Mouse (Mus musculus) forebrain, embryonic 14.5 days (tissue): Measurements from ENCODE around the gene Bcl3. TPM values are rescaled to one million over a fixed set of nuclear protein-coding genes. Genes with fewer than 3 reads are reported as not detected.

Experiments
- ATAC-seq: fragments of 200-750 bp; cut with Nextera tagmentation; 2 replicates; pipeline ENCODE4 v1.8.0; 2017; ENCODE audit warnings: mild to moderate bottlenecking, moderate library complexity
- DNase-seq: peaks from one replicate; pipeline ENCODE4 v3.0.0-alpha.2; 2015; ENCODE audit warnings: low spot score
- H3K27ac ChIP-seq: fragments of 300-500 bp; sonication (generic); 2 replicates; pipeline ENCODE4 v1.5.1; 2014; ENCODE audit warnings: low read depth, mild to moderate bottlenecking, control low read depth, low read length, moderate library complexity
- H3K27me3 ChIP-seq: fragments of 300-500 bp; sonication (generic); replicated peaks from 2 replicates; pipeline ENCODE4 v1.6.1; 2014; ENCODE audit warnings: low read length, control low read depth, mixed read lengths; ENCODE audit not compliant: control insufficient read depth, insufficient read depth
- H3K36me3 ChIP-seq: fragments of 300-500 bp; sonication (generic); 2 replicates; pipeline ENCODE4 v1.6.1; 2014; ENCODE audit warnings: low read length, control low read depth; ENCODE audit not compliant: control insufficient read depth, insufficient read depth
- H3K4me1 ChIP-seq: fragments of 300-500 bp; sonication (generic); 2 replicates; pipeline ENCODE4 v1.6.1; 2014; ENCODE audit warnings: antibody characterized with exemption, low read length, control low read depth; ENCODE audit not compliant: control insufficient read depth, insufficient read depth
- H3K4me2 ChIP-seq: fragments of 300-500 bp; sonication (generic); 2 replicates; pipeline ENCODE4 v1.6.1; 2014; ENCODE audit warnings: mild to moderate bottlenecking, control low read depth, low read length
- H3K4me3 ChIP-seq: fragments of 300-500 bp; sonication (generic); 2 replicates; pipeline ENCODE4 v1.5.1; 2014; ENCODE audit warnings: low read depth, low read length, control low read depth
- H3K9ac ChIP-seq: fragments of 300-500 bp; sonication (generic); 2 replicates; pipeline ENCODE4 v1.6.1; 2014; ENCODE audit warnings: mild to moderate bottlenecking, low read length, control low read depth, moderate library complexity
- H3K9me3 ChIP-seq: fragments of 300-500 bp; sonication (generic); replicated peaks from 2 replicates; pipeline ENCODE4 v1.6.1; 2016; ENCODE audit warnings: low read length, control low read depth, mixed read lengths; ENCODE audit not compliant: control insufficient read depth
- WGBS: fragments of 180-500 bp; shearing (Covaris S2); extraction: QIAGEN DNeasy Blood & Tissue Kit; methylation state at CpG from one replicate; pipeline ENCODE4 v1.1.7; 2014; 5-methylcytosine and 5-hydroxymethylcytosine counted together
- polyA plus RNA-seq: library from polyadenylated mRNA; unstranded; fragments of >200 nt; fragmentation: Nextera tagmentation; extraction: Ambion mirVana; gene quantifications from 2 replicates; pipeline ENCODE4 v1.2.1, GENCODE M21; 2014

Gene Bcl3
- polyA plus RNA-seq, 1 experiment from 2014 or later, result 0.75 TPM

DNA sequence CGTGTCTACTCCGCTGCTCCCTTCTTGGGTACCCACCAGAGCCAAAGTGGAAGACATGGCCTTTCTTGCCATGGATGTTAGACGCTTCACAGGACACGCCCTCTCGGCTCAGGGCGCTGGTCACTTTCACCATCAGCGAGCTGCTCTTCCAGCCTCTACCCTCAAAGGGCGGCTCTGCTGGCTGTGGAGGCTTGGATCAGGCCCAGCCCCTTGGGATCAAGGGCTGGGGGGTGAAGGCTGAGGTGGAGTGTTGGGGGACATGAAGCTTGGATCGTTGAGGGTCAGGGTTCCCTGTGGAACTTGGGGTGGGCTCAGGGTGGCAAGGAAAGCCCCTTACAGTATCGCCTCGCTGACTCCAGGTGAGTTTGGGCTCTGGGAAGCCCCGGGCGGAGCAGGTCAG lies 63.9 kb downstream of the Bcl3 start:
- Histone ChIP-seq H3K4me3 (no peak overlapping the region), H3K9ac (no peak overlapping the region), H3K27me3 (no peaks in the 10 kb centered on the region), H3K4me1 (no peaks in the 10 kb centered on the region), H3K9me3 (no peaks in the 10 kb centered on the region), H3K4me2 (no peak overlapping the region), H3K27ac (no peak overlapping the region), H3K36me3 (no peaks in the 10 kb centered on the region)
- DNase-seq (no peak), ATAC-seq (no peak)
- WGBS, result 91% methylated on average over 13 of the region's 13 CpGs

Other genes with a start within 250 kb of the Bcl3 start
- 0.15 TPM in 1 of 2 replicates, not detected in the other for gene Zfp296, start 245.5 kb downstream of the Bcl3 start, polyA plus RNA-seq
- 134 and 146 TPM in 2 replicates for gene Gemin7, start 245.2 kb downstream of the Bcl3 start, polyA plus RNA-seq
- gene Clasrp, start 218.3 kb downstream of the Bcl3 start, polyA plus RNA-seq, result 27.1 and 40.1 TPM in 2 replicates
- 2.8 and 3.0 TPM in 2 replicates for gene Relb, start 193.3 kb downstream of the Bcl3 start, polyA plus RNA-seq
- gene Clptm1, start 157.7 kb downstream of the Bcl3 start, polyA plus RNA-seq, result 86.4 and 94.9 TPM in 2 replicates
- gene Apoc2, start 144.8 kb downstream of the Bcl3 start, polyA plus RNA-seq, result not detected in 2 replicates
- not detected in 2 replicates for gene Gm44805, start 141.3 kb downstream of the Bcl3 start, polyA plus RNA-seq
- not detected in 2 replicates for gene Apoc4, start 141.3 kb downstream of the Bcl3 start, polyA plus RNA-seq
- gene Apoc1, start 130.1 kb downstream of the Bcl3 start, polyA plus RNA-seq, result 1.0 and 1.4 TPM in 2 replicates
- 261 and 304 TPM in 2 replicates for gene Apoe, start 123.6 kb downstream of the Bcl3 start, polyA plus RNA-seq
- 86.3 and 109 TPM in 2 replicates for gene Tomm40, start 107.3 kb downstream of the Bcl3 start, polyA plus RNA-seq
- gene Nectin2, start 72.3 kb downstream of the Bcl3 start, polyA plus RNA-seq, result 33.0 and 39.7 TPM in 2 replicates
- gene Bcam, start 51.8 kb downstream of the Bcl3 start, polyA plus RNA-seq, result 5.8 and 7.6 TPM in 2 replicates
- gene Cblc, start 26.0 kb downstream of the Bcl3 start, polyA plus RNA-seq, result not detected in 2 replicates
- 5.6 and 7.1 TPM in 2 replicates for gene Gm19345, start 29.2 kb upstream of the Bcl3 start, polyA plus RNA-seq
- gene Ceacam16, start 38.5 kb upstream of the Bcl3 start, polyA plus RNA-seq, result not detected in 2 replicates
- not detected in 2 replicates for gene Ceacam19, start 65.2 kb upstream of the Bcl3 start, polyA plus RNA-seq
- 3.2 and 5.0 TPM in 2 replicates for gene Pvr, start 98.4 kb upstream of the Bcl3 start, polyA plus RNA-seq
- not detected in 2 replicates for gene Igsf23, start 128.0 kb upstream of the Bcl3 start, polyA plus RNA-seq
- gene Ceacam20, start 142.6 kb upstream of the Bcl3 start, polyA plus RNA-seq, result not detected in 2 replicates
- not detected in 2 replicates for gene Nlrp9b, start 168.7 kb upstream of the Bcl3 start, polyA plus RNA-seq